Mouse (Mus musculus) left cerebral cortex, adult 8-10 months (tissue): Measurements from ENCODE around the gene Zscan29. TPM values are rescaled to one million over a fixed set of nuclear protein-coding genes. Genes with fewer than 3 reads are reported as not detected.
"Not testable (repeated sequence)": the region's sequence is repeated elsewhere in the genome, so short reads cannot be mapped to it uniquely, and the experiment has no call there.

ENCODE experiments used
- DNase-seq, 2 experiments: peaks; one replicate each; pipeline ENCODE4 v3.0.0; 2022; ENCODE audit warnings: low spot score in 2 of 2
- total RNA-seq, 4 experiments: library from RNA; stranded (reverse); gene quantifications; 2 replicates each; pipeline ENCODE4 v1.2.4; 2022

Zscan29 gene
- total RNA-seq, 4 experiments from 2014 or later, result 4.9 to 6.5 (median 6.0) TPM

DNA sequence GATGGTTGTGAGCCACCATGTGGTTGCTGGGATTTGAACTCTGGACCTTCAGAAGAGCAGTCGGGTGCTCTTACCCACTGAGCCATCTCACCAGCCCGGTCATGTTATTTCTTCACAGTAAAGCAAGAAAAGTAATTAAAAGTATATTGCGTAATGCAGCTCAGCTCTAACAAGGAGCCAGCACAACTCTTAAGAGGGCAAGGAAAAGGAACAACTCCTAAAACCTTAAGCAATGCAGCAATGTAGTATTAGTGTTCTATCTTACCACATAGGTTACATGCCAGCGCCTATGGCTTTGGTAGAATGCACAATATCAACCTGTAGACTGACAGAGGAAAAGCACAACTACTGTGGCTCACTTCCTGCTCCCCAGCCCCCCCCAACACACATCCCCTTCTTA, 33.6 kb downstream of the Zscan29 start:
- DNase-seq, result no peak

DNA sequence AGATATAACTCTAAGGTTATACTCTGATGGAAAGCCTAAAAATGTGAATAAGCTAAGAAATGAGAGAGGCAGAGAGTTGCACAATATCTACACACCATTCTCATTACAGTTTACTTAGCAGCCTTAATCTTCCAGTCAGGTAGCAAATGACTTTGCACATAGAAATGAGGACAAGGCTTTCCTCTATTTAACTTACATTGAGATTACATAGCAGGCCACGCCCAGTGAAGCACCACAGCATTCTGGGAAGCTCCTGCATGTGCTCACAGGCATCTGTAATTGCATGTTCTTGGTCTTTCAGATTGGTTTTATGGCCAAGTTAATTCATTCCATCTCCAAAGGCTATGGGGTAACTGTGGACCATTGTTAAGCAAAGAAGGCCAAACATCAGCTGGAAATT, 38.1 kb downstream of the Zscan29 start:
- no peak for DNase-seq

DNA sequence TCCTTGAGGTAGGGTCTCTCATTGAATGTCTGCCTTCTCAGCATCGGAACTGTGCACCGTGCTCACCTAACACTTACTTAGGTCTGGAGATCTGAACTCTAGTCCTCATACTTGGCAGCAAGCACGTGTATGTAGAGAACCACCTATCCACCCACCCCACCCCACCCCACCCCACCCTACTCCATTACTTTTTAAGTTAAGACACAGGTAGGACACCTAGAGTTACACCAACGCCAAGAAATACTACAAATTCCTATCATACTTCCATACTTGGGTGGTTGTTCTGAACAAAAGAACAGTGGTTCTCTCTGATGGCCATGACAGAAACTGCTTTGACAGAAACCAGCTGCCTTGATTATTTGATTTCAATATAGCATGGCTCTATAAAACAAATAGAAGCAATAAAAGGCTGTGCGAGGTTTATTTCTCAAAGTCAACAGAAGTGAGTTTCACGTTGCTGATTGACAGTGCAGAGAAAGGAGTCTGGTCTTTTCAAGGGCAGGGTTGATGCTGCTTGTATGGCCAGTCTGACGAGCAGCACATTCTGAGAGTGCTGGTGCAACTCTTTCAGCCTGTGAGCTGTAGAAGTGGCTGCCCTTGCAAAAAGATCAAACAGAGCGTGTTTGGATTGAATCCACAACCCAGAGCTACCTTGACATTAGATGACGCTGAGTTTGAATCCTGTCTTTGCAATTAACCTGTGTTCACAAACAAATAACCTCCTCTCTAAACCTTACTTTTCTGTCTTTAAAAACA, 41.9 kb downstream of the Zscan29 start:
- no peak for DNase-seq

DNA sequence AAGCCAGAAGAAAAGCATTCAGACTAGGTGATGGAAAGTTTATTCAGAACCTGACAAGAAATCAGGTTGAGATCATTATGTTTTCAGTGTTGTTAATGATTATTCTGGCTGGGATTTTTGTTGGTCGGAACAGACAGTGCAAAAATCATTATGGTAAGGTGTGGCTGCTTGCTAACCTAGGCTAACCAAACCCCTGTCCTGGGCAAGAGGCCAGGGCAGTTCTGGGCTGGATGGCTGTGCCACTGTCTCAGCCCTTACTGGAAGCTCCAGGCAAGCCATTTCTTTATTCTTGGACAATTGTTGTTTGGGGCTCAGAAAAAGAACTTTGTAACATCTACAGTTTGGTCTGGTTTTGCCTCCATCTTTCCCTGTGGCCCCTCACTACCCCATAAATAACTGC, 43.4 kb downstream of the Zscan29 start:
- no peak for DNase-seq

DNA sequence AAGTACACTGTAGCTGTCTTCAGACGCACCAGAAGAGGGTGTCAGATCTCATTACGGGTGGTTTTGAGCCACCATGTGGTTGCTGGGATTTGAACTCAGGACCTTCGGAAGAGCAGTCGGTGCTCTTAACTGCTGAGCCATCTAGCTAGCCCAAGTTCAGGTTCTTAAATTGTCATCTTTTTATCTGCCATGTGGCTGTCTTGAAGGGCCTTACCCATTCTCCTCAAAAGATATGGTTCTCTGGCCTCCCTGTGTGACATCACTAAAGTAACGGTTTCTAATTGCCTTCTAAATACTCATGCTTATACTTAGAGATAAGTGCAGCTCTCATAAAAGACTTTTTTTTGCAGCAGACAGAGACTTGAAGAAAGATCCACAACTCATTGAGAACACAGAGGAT, 44.6 kb downstream of the Zscan29 start:
- DNase-seq, result not testable (repeated sequence)

DNA sequence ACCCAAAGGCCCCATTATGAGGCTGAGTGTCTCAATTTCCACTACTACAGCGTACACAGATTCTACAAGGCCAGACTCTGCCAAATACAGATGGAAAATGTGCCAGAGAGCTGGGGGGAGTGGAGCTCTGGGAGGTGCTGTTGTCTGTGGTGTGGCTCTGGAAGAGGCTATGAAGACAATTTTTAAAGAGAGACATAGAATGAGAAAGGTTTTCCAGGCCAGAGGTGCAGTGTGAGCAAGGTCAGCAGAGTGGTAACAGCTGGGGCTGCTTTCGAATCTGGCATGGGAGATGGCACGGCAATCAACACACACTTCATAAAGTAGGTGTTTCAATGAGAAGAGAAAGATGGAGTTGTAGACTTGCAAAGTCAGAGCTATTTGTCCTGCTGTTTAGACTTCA, 51.7 kb downstream of the Zscan29 start:
- DNase-seq, result no peak

DNA sequence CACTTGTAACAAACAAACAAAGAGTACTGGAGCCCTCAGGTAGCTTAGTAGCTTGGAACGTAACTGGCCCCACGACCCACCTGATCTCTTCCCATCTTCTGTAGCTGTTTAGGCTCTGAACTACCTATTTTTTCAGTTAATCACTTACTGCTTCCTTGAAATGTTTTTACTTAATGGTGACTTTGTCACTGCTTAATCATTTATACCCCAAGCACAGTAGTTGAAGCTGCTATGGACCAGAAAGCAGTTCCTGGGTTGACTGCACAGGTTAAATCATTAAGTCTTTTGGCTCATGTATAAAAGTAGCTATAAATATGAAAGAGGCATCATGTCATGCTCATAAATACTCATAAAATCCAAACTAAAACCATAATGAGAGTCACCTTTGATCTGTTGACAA, 55.5 kb downstream of the Zscan29 start:
- DNase-seq, result no peak

DNA sequence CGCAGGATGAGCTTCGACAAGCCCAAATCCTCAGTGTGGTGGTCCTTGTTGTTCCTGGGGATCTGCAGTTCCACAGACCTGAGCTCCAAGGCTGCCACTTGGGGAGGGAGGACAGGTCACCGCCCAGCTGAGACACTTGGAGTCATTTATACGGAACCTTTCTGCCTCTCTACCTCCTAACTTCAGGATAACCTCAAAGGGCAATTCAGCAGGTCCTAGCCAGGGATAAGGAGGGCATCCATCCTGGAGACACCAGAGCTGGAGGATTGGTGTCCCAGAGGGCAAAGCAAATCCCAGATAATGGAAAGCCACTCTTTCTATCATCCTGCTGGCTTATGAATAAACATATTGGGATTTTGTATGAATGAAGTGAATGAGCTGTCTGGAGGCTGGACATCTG, 61.2 kb downstream of the Zscan29 start, which contains the start of gene Tgm7:
TSS of gene Tgm7 (minus strand) at position 101 of the 400 bp plus-strand sequence.
- DNase-seq, result no peak

Other genes with a start within 250 kb of the Zscan29 start
- gene Ubr1, start 200.4 kb downstream of the Zscan29 start, total RNA-seq, result 10 to 100 TPM; 40.6 to 46.5 (median 44.4) TPM
- gene Tmem62, start 194.1 kb downstream of the Zscan29 start, total RNA-seq, result 10 to 100 TPM; 22.7 to 30.4 (median 25.3) TPM
- gene Ccndbp1, start 162.7 kb downstream of the Zscan29 start, total RNA-seq, result 10 to 100 TPM; 56.9 to 60.5 (median 59.9) TPM
- not detected for gene Epb42, start 134.1 kb downstream of the Zscan29 start, total RNA-seq
- not detected for gene Tgm5, start 85.3 kb downstream of the Zscan29 start, total RNA-seq
- gene Tgm7, start 61.3 kb downstream of the Zscan29 start, total RNA-seq, result under 1 TPM in 2 of 4 experiments, not detected in 2; 0.30 to 0.35 TPM
- 10 to 100 TPM; 17.6 to 19.9 (median 18.6) TPM for gene Adal, start 30.7 kb downstream of the Zscan29 start, total RNA-seq
- gene Lcmt2, start 30.5 kb downstream of the Zscan29 start, total RNA-seq, result 1 to 10 TPM; 7.1 to 9.8 (median 7.4) TPM
- 10 to 100 TPM; 34.4 to 39.3 (median 34.7) TPM for gene Tubgcp4, start 471 bp downstream of the Zscan29 start, total RNA-seq
- gene Trp53bp1, start 100.3 kb upstream of the Zscan29 start, total RNA-seq, result 100 to 1,000 TPM; 139 to 154 (median 147) TPM
- 100 to 1,000 TPM; 617 to 748 (median 671) TPM for gene Map1a, start 118.5 kb upstream of the Zscan29 start, total RNA-seq
- 100 to 1,000 TPM; 121 to 145 (median 130) TPM for gene Ppip5k1, start 184.3 kb upstream of the Zscan29 start, total RNA-seq
- 100 to 1,000 TPM; 418 to 426 (median 425) TPM for gene Ckmt1, start 186.6 kb upstream of the Zscan29 start, total RNA-seq
- gene Strc, start 216.0 kb upstream of the Zscan29 start, total RNA-seq, result under 1 TPM; 0.09 to 0.91 (median 0.32) TPM
- gene Pdia3, start 242.7 kb upstream of the Zscan29 start, total RNA-seq, result 100 to 1,000 TPM; 140 to 171 (median 153) TPM
- 1 to 10 TPM; 4.2 to 5.9 (median 5.1) TPM for gene Catsper2, start 242.7 kb upstream of the Zscan29 start, total RNA-seq